Mouse (Mus musculus): ENCODE data around the gene Ubqln4. TPM values are rescaled to one million over a fixed set of nuclear protein-coding genes. Genes with fewer than 3 reads are reported as not detected.

The Ubqln4 gene
- total RNA-seq, 2 experiments from 2014 or later, result 73.6 to 77.4 TPM

DNA sequence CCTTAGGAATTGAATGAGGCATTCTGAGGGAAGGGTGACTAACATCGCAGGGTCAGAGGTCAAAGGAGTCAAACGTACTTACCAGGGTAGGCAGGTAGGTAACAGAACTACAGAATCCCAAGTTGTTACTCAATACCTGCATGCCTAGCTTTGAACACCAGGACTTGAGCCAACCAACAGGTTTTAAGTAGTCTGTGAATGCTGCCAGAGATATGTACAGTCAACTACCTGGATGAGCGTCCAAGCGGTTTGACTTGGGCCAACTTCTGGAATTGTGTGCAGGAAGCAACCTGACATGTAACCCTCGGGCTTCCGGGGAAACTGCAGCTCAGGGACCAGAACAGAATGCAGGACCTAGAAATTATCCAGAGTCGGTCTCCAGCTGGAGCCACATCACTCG is 30.5 kb upstream of the Ubqln4 start:
- intact Hi-C loops (cut with DNase I), result loop anchor here (1.0 kb wide), 1 partner anchor 36 kb away; no protein-coding TSS in a partner anchor
- DNase-seq, result no peak

DNA sequence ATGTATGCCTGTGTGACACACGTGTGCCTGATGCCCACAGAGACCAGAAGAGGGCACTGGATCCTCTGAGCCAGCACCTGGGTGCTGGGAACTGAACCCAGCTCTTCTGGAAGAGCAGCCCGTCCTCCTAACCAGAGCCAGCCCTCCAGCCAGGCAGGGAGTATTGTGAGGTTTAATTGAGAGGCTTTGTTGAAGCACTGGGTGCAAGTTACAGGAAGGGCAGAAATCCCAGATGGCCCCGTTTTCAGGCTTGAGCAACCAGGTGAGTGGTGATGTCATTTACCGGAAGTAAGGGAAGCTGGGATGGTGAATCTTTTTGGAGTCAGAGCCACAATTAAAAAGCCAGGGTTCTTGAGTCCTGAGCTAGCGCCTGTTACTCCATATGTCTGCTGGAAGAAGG is 28.5 kb upstream of the Ubqln4 start:
- intact Hi-C loops (cut with DNase I), result no loop called here
- no peak for DNase-seq

DNA sequence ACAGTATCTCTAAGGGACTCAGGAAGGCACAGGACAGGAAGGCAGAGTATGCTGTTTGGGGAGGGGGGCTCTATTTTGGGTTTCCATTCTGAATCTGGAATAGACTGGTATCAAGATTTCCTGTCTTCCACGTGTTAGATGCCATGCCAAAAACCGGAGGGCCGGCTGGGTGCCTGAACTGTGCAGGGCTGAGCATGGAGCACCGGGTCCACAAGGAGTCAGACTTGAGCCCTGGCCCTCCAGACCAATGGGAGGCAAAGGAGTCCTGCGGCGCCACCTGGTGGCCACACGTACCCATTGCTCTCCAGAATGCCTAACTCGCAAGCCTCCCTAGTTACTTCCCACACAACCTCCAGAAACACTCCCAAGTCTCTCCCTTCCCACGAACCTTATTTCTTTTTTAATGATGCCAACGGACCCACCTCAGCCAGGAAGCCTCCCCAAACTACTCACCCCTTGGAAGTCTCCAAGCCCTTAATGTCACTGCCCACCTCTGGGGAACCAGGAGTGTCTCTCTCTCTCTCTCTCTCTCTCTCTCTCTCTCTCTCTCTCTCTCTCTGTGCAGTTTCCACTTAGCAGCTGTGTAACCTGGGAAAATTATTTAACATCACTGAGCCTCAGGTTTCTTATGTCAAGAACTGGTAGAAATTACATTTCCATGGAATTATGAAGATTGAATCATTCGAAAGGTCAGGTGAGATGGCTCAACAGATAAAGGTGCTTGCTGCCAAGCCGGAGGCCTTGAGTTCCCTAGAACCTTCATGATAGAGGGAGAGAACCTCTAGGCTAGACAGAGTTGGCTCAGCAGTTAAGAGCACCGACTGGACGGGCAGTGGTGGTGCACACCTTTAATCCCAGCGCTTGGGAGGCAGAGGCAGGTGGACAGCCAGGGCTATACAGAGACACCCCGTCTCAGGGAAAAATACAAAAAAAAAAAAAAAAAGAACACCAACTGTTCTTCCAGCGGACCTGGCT is 27.1 kb upstream of the Ubqln4 start:
- peak; percentile 80 to 81 for DNase-seq
- intact Hi-C loops (cut with DNase I), result loop anchor here (2.0 kb wide), 1 partner anchor 118 kb away; no protein-coding TSS in a partner anchor

DNA sequence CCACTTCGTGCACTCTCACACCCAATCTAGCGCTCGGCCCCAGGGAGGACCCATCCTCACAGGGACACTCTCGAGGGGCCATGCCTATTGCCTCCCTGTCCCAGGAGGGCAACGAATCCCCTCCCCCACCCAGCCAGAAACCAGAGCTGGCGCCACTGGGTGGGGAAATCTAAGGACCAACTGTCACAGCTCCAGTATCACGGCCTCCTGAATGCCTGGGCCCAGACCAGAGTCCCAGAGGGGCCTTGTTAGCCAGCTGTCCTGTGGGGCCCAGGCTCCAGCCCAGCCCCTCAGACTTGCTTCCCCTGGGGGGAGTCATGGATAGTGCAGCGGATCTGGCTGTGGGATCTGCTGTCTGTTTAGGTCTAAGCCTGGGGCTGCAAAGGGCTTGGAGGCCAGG is 26.0 kb upstream of the Ubqln4 start:
- intact Hi-C loops (cut with DNase I), result loop anchor here (2.0 kb wide), 1 partner anchor 119 kb away; no protein-coding TSS in a partner anchor
- DNase-seq, result no peak

DNA sequence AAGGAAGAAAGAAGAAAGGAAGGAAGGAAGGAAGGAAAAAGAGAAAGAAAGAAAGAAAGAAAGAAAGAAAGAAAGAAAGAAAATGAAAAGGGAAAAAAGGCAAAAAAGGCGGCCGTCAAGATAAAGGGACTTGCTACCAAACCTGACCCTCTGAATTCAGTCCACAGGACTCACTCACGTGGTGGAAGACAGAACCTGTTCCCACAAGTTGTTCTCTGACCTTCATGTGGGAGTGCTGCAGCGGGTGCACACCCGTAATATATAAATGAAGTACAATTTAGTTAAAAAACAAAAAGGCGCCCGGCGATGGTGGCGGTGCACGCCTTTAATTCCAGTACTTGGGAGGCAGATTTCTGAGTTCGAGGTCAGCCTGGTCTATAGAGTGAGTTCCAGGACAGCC is 24.9 kb upstream of the Ubqln4 start:
- no peak for DNase-seq
- intact Hi-C loops (cut with DNase I), result no loop called here

DNA sequence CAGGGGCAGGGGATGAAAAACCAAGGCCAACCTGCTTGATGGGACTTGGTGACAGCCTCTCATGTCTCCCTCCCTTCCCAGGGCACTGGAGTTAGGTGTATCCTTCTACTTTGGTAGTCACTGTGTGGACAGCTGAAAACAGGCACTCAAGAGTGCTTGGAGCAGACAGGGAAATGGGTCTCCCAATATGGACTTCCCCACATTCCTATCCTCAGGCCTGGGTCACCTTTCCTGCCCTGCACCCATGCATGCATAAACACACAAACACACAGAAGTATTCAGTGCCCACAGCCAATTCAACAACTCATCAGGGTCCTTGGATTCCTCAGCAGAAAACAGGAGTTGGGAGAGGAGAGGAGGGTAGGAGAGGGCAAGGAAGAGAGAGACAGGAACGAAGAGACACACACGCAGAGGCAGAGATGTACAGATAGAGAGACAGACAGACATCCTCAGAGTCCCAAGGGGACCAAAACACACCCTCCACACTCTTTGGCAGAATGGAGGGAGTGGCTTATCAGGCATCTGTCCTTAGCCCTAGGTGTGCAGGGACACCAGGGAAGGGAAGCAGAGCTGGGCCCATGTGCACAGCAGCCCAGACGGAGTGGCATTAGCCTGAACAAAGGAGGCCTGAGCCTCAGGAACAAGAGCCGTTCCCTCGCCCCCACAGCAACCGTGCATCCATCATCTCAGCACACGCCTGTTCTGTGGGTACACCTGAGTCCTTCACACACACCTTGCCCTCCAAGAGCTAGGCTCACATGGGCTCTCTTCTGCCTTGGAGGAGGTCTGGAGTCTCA is 24.2 kb upstream of the Ubqln4 start:
- intact Hi-C loops (cut with DNase I), result no loop called here
- DNase-seq, result no peak

DNA sequence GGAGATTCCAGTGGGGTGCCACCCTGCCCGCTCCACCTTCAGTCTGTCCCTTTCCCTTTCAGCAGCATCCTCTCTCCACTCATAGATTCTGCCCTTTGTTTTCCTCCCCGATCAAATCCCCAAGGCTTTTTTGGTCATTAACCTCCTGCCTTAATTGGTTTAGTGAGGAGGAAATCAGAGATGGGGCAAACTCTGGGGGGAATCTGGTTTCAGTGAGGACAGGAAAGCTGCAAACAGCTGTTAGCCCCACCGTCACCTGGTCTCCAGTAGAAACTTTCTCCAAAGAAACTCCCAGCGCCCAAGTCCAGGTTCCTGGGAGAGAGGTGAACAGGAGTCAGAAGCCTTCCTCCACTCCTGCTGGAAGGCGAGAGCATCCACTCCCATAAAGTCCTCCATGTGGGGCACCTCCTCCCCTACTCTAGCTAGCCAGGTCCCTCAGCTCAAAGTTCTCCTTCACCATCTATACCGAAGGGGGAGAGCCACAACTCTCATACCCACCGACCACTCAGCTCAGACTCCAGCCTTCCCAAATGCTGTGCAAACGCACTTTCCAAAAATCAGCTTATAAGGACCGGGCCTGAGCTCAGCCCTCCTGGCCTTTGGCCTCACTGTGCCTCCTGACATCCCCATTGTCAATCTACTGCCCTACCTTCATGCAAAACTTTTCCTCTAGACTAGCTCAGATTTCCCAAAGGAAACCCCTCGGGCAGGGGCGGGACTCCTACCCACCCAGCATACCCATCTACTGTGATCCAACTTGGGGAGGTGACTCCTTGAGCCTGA is 23.3 kb upstream of the Ubqln4 start:
- intact Hi-C loops (cut with DNase I), result no loop called here
- DNase-seq, result no peak

DNA sequence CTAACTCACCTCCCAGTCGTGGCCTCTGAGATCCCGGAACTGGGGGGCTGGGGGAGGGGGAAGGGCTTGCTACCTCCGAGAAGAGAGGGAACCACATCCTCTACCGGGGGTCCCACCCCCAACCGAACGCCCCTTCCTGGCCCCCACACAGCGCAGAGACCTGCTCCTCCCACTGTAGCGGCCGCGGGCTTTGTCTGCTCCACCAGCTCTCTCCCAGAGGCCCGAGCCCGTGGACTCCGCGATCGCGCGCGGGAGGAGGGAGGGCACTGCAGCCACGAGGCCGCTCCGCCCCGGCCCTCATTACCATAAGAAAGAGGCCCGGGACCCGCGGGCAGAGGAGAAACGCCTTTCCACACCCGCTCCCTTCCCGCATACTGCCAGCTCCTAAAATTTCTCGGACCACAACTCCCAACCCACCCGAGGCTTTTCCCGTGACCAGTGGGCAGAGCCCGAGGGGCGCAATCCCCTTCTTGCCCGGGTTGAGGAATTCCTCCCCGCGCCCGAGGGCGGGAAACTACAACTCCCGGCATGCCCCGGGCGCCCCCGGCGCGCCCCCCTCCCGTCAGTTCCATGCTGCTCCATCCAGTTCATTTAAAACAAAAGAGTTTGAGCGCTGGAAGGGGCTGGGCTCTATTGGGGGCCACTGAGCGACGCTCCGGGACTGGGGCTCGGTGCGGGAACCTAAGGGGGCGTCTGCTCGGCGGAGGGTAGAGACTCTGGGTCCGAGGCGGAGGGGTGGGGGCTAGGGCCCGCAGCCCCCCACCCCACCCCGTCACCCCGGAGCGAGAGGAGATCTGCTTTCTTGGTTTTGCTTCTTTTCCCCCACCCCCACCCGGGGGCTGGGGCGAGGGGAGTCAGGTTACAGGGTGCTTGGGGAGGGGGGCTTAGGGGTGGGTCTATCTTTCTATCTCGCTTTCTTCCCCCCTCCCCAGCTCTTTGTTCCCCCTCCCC is 21.9 kb upstream of the Ubqln4 start:
- DNase-seq, result peak; percentile 79 to 84
- intact Hi-C loops (cut with DNase I), result no loop called here

DNA sequence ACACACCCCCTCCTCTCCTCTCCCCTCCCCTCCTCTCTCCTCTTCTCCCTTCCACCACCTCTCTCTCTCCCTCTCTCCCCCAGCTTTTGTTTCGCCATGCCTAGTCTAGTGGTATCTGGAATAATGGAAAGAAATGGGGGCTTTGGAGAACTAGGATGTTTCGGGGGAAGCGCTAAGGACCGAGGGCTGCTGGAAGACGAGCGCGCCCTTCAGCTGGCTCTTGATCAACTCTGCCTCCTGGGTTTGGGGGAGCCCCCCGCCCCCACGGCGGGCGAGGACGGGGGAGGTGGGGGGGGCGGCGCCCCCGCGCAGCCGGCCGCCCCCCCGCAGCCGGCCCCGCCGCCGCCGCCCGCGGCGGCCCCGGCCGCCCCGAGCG is 21.3 kb upstream of the Ubqln4 start, which contains the start of gene Mex3a:
TSS of gene Mex3a (plus strand) at position 97 of the 376 bp plus-strand sequence.
- intact Hi-C loops (cut with DNase I), result no loop called here
- no peak for DNase-seq

DNA sequence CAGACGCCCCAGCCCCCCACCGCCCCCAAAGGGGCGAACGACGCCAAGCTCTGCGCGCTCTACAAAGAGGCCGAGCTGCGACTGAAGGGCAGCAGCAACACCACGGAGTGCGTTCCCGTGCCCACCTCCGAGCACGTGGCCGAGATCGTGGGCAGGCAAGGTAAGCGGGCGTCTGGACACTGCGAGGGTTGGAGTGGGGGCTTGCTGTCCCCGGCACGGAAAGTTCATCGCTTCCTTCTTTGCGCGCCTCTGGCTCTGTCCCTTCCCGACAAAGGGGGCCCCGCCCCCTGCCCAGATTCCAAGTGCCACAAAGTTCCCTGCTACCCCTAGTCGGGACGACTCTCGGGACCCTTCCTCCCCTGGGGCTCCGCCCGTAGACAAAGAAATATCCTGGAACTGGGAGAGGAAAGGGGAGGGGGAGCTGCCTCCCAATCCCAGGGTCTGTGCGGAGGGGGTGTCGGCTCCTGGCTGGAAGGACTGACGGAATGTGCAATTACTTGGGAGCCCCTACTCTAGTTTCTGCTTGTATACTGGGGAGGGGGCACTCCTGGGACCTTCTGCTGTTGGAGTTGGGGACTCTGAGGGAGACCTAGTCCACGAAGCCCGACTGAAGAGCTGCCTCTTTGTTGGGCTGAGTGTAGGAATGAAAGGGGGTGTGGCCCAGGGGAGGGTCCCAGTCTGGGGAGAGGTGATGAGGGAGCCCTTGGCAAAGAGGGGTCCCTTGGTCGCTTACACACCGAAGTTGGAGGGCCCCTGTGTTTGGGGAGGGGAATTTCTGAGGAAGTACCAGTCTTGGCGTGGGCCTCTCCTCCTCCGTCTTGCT is 20.7 kb upstream of the Ubqln4 start:
- intact Hi-C loops (cut with DNase I), result no loop called here
- DNase-seq, result no peak

DNA sequence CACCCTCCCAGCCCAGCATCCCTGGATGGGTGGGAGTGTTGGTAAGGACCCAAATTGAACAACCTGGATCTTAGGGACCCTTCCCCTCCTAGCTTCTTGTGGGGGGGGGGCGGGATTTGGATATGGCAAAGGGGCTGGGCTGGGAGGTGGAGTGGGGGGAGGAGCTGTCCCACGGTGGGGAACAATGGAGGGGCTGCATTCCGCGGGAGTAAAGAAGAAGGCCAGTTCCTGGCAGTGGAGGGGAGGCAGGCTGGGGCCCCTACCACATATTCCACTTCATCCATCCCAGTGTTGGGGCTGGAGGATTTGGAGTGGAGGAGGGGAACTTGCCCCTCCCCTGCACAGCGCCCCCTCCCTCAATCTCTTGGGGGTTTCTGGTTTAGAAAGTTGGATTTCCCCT is 19.9 kb upstream of the Ubqln4 start:
- intact Hi-C loops (cut with DNase I), result no loop called here
- DNase-seq, result no peak

DNA sequence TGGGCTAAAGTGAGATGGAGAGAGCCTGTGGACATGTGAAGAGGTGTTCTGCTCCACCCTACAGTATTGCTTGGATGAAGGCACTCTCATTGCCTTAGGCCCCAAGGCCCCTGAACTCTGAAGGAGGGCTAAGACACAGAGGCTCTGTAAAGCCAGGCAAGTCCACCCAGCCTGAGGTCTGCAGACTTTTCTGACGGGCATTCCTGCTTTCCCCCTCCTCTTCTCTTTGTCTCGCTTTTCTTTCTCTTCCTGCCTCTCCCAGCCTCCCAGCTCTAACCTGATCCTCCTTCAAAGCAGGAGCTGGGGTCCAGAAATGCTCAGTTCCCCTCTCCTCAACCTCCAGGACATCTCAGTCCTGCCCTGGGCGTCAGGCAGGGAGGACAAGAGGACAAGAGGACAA is 18.6 kb upstream of the Ubqln4 start:
- DNase-seq, result no peak
- intact Hi-C loops (cut with DNase I), result no loop called here

DNA sequence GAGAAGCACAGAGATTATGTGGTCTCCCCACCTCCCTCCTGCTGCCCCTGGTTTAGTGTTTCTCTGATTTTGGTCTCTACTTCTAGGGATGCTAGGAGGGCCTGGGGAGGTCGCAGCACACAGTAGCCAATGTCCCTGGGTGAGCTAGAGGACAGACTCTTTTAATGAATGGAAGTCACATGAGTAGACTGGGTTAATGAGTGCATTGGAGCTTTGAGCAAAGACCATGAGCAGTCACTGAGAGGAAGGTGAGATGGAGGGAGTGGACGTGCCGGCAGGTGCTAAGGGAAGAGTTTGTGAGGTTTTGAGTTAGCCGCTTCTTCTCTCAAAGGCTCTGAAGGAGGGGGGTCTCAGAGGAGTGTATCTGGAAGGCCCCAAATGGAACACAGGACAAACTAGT is 18.0 kb upstream of the Ubqln4 start:
- DNase-seq, result no peak
- intact Hi-C loops (cut with DNase I), result no loop called here

DNA sequence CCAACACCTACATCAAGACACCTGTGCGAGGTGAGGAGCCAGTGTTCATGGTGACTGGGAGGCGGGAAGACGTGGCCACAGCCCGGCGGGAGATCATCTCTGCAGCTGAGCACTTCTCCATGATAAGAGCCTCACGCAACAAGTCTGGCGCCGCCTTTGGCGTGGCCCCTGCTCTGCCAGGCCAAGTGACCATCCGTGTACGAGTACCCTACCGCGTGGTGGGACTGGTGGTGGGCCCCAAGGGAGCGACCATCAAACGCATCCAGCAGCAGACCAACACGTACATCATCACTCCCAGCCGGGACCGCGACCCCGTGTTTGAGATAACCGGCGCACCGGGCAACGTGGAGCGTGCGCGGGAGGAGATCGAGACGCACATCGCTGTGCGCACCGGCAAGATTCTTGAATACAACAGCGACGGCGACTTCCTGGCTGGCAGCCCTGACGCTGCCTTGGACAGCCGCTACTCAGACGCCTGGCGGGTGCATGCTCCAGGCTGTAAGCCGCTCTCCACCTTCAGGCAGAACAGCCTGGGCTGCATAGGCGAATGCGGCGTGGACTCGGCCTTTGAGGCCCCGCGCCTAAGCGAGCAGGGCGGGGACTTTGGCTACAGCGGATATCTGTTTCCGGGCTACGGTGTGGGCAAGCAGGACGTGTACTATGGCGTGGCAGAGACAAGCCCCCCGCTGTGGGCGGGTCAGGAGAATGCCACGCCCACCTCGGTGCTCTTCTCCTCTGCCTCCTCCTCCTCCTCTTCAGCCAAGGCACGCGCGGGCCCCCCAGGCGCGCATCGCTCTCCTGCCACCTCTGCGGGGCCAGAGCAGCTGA is 17.2 kb upstream of the Ubqln4 start:
- intact Hi-C loops (cut with DNase I), result no loop called here
- DNase-seq, result peak; percentile 77 to 78

DNA sequence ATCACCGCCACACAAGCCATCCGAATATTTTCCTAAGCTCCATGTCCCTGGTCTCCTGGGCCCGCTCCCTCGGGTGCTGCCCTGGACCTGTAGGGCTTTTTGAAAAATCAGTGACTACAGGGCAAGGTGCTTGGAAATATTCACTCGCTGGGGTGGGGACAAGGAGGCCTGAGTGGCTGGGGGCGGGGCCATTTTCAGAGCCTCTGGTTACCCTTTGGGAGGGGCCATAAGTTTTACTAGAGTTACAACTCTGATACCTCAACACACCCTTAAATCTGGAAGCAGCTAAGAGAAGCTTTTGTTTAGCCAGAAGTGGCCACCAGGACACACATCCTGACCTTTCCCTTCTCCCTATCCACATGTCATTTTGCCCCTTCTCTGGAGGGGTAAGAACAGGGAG is 16.4 kb upstream of the Ubqln4 start:
- no peak for DNase-seq
- intact Hi-C loops (cut with DNase I), result no loop called here

DNA sequence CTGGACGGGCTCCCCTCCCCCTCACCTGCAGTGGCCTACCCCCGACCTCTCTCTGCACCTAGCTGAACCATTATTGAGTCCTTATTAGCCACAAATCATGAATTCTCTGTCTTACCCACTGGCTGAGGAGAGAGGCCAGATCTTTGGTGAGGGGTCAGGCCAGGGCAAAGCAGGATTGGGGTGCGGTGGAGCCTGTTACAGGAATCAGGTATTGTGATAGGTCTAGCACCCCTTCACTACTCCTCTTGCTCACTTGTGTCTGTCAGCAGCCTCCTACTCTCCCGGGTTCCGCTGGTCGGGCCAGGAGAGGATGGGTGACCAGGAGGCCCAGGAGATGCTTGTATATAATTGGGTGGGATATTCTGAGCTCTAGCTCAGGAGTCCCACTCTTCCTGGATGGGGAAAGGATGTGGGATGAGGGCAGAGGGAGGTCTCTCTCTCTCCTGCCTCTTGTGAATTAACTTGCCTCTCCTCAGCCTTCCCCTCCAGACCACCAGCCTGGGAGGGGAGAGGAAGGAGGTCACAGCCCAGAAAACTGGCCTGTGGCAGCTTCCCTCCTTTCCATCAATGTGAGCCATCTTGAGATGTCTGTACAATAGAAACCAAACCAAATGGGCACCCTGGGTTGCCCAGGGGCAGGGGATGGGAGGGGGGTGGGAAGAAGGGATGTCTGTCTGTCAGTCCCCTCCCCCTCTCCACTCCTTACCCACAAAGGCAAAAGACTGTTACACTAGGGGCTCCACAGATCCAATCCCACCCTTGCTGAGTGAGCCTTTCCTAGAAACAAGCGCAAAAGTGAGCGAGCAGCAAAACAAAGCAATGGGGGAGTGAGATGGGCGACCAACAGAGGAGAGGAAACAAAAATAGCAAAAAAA is 15.1 kb upstream of the Ubqln4 start:
- intact Hi-C loops (cut with DNase I), result no loop called here
- DNase-seq, result no peak

DNA sequence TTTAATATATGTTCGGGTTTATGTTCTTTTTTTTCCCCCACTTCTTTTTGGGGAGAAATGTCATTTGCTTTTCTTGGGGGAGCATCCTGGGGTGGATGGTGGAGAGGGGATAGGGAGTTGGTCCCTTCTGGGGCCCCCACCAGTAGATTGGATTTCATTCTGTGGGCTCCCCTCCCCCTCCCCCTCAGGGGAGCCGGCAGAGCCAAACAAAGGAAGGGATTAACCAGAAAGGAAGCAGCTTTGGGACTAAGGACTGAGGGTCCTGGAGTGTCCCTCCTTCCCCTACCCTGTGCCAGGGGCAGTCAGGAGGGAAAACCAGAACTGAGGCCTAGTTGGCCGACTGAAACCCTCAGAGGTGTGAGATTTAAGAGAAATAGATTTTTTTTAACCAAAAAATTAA is 14.2 kb upstream of the Ubqln4 start:
- no peak for DNase-seq
- intact Hi-C loops (cut with DNase I), result no loop called here
